Mouse (Mus musculus) heart, postnatal 14 days (tissue): ENCODE measurements around the gene Vps8. TPM values are rescaled to one million over a fixed set of nuclear protein-coding genes. Genes with fewer than 3 reads are reported as not detected.

ENCODE experiments used
- DNase-seq, 2 experiments: peaks; one replicate each; pipeline ENCODE4 v3.0.0; 2021 to 2022
- intact Hi-C: fragments of 180-260 bp; cut with DNase I; formaldehyde crosslinking; loops from one replicate; pipeline ENCODE4 v1.15.1; 2025
- total RNA-seq, 2 experiments: library from RNA; stranded (reverse); gene quantifications; 2 replicates each; pipeline ENCODE4 v1.2.3; 2021

The Vps8 gene
- total RNA-seq, 2 experiments from 2014 or later, result 17.5 to 18.9 TPM

DNA sequence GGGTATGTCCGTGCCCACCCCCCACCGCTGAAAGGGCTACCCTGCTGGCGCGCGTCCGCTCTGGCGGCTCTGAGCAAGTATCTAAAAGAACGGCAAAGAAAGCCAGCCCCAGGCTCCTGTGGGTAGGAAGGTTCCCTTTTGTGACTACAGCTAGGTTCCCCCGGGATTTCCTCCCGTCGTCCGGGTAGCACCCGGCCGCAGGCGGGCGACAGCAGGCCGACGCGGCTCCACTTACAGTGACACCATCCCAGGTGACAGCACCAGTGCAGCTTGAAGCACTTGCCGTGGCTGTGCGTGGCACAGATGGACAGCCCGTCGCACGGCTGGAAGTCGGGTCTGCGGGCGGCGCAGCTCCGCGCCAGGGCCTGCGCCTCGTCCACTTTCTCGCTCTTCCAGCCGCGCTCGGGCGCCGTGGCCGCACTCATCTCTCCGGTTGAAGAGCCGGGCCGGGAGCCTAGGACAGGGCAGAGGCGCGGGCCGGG, 271.1 kb downstream of the Vps8 start:
- intact Hi-C loops, result loop anchor here (5.0 to 10.0 kb wide), 3 partner anchors 37 to 979 kb away; partner anchors contain the start of genes Clcn2 and Polr2h
- DNase-seq, result peak in 1 of 2 experiments; percentile 62

Other genes with a start within 250 kb of the Vps8 start
- 1 to 10 TPM; 6.5 to 9.2 TPM for gene Ephb3, start 218.4 kb upstream of the Vps8 start, total RNA-seq